In genomic region chr11:53796409-53797151, GRCm38 (mm10) we compare ENCODE assay signal across 8 mouse cellular contexts. TPM values are rescaled to one million over a fixed set of nuclear protein-coding genes. Genes with fewer than 3 reads are reported as not detected.
DNase-seq lines count a peak whose midpoint lies in the region; ATAC-seq lines count a peak whose summit lies in the region.

No protein-coding gene starts in this region.

- H3K27me3 ChIP-seq in midbrain, embryonic 10.5 days (ENCODE audit: low read depth, poor library complexity, severe bottlenecking): no peaks in the 10 kb centered on the region
- no peaks in the 10 kb centered on the region for H3K27me3 ChIP-seq in midbrain, embryonic 11.5 days (ENCODE audit: control insufficient read depth, insufficient read depth, low read length)
- no peaks in the 10 kb centered on the region for H3K27me3 ChIP-seq in heart, embryonic 13.5 days (replicated peaks)
- no peaks in the 10 kb centered on the region for H3K27me3 ChIP-seq in stomach, embryonic 16.5 days (ENCODE audit: control insufficient read depth, insufficient read depth, low read length)

- 72% methylated on average over 12 of the region's 12 CpGs for WGBS in midbrain, embryonic 10.5 days
- 71% methylated on average over 12 of the region's 12 CpGs for WGBS in midbrain, embryonic 11.5 days
- WGBS in heart, embryonic 13.5 days: 47% methylated on average over 12 of the region's 12 CpGs
- WGBS in stomach, embryonic 16.5 days: 39% methylated on average over 12 of the region's 12 CpGs

- peak overlapping the region; percentile 23; the same call in 1 of the 2 replicates for H3K27ac ChIP-seq in midbrain, embryonic 10.5 days (replicated peaks)
- H3K27ac ChIP-seq in midbrain, embryonic 11.5 days (ENCODE audit: low read depth, low read length): no peak overlapping the region
- H3K27ac ChIP-seq in heart, embryonic 13.5 days (replicated peaks): peak overlapping the region; percentile 76
- peak overlapping the region; percentile 47 for H3K27ac ChIP-seq in stomach, embryonic 16.5 days (ENCODE audit: low read length)

- H3K9ac ChIP-seq in midbrain, embryonic 11.5 days (ENCODE audit: low read length): no peak overlapping the region
- 0 out of 2 replicates have a peak overlapping the region, but pooled peaks have one; percentile 8 for H3K9ac ChIP-seq in heart, embryonic 13.5 days
- 0 out of 2 replicates have a peak overlapping the region, but pooled peaks have one; percentile 28 for H3K9ac ChIP-seq in stomach, embryonic 16.5 days (ENCODE audit: low read length)

- no peaks in the 10 kb centered on the region for H3K9me3 ChIP-seq in midbrain, embryonic 10.5 days (replicated peaks)
- H3K9me3 ChIP-seq in midbrain, embryonic 11.5 days (ENCODE audit: control insufficient read depth, low read length): no peaks in the 10 kb centered on the region
- H3K9me3 ChIP-seq in heart, embryonic 13.5 days: 0 out of 2 replicates have a peak, but pooled peaks cover 4% of the 10 kb centered on the region
- H3K9me3 ChIP-seq in stomach, embryonic 16.5 days (replicated peaks; ENCODE audit: control insufficient read depth, low read length): no peaks in the 10 kb centered on the region; the same call in 1 of the 2 replicates

- DNase-seq in midbrain, embryonic 10.5 days (ENCODE audit: low spot score): no peak
- no peak for DNase-seq in midbrain, embryonic 11.5 days (ENCODE audit: low spot score, missing footprints)
- peak; percentile 72 for DNase-seq in adrenal gland, adult 8-10 months
- peak; percentile 40 to 50 for DNase-seq in layer of hippocampus, postnatal 10 days (ENCODE audit: low spot score in 2 of 2)
- no peak for DNase-seq in embryo, embryonic 10 days (ENCODE audit: low spot score)
- no peak for DNase-seq in left cerebral cortex, adult 9 months (ENCODE audit: low spot score in 2 of 2)

- no peak for ATAC-seq in midbrain, embryonic 11.5 days (ENCODE audit: low FRiP score)
- ATAC-seq in heart, embryonic 13.5 days (ENCODE audit: extremely low read depth, insufficient number of reproducible peaks, low FRiP score, low TSS enrichment): no peak
- no peak for ATAC-seq in stomach, embryonic 16.5 days (ENCODE audit: insufficient read depth, low FRiP score)

- peaks cover 41% of the 10 kb centered on the region for H3K4me1 ChIP-seq in midbrain, embryonic 10.5 days
- no peaks in the 10 kb centered on the region for H3K4me1 ChIP-seq in midbrain, embryonic 11.5 days (ENCODE audit: control insufficient read depth, insufficient read depth, low read length)
- H3K4me1 ChIP-seq in heart, embryonic 13.5 days: peaks cover 37% of the 10 kb centered on the region
- H3K4me1 ChIP-seq in stomach, embryonic 16.5 days (ENCODE audit: control insufficient read depth, insufficient read depth, low read length): peaks cover 43% of the 10 kb centered on the region

- no peak overlapping the region for H3K4me2 ChIP-seq in midbrain, embryonic 11.5 days
- peak overlapping the region; percentile 6; the same call in 1 of the 2 replicates for H3K4me2 ChIP-seq in heart, embryonic 13.5 days
- H3K4me2 ChIP-seq in stomach, embryonic 16.5 days (ENCODE audit: low read depth, low read length): peak overlapping the region; percentile 39

- H3K4me3 ChIP-seq in midbrain, embryonic 10.5 days: no peak overlapping the region
- no peak overlapping the region for H3K4me3 ChIP-seq in midbrain, embryonic 11.5 days (ENCODE audit: low read depth, low read length)
- H3K4me3 ChIP-seq in heart, embryonic 13.5 days: no peak overlapping the region
- no peak overlapping the region for H3K4me3 ChIP-seq in stomach, embryonic 16.5 days (replicated peaks; ENCODE audit: low read length)

- no peaks in the 10 kb centered on the region for H3K36me3 ChIP-seq in midbrain, embryonic 10.5 days
- H3K36me3 ChIP-seq in midbrain, embryonic 11.5 days (ENCODE audit: control insufficient read depth, insufficient read depth, low read length): no peaks in the 10 kb centered on the region
- no peaks in the 10 kb centered on the region for H3K36me3 ChIP-seq in heart, embryonic 13.5 days
- H3K36me3 ChIP-seq in stomach, embryonic 16.5 days (ENCODE audit: control insufficient read depth, insufficient read depth, low read length): no peaks in the 10 kb centered on the region

RNA-seq across cellular contexts. Expression of gene Gm17334, which starts 23.6 kb away (rescaled TPM):
- polyA plus RNA-seq in midbrain, embryonic 10.5 days (2016; fragmentation: Nextera tagmentation; extraction: Ambion mirVana): not detected in 2 replicates
- polyA plus RNA-seq in midbrain, embryonic 11.5 days (2014; fragmentation: Nextera tagmentation; extraction: Ambion mirVana): not detected in 2 replicates
- total RNA-seq in adrenal gland, adult 8-10 months (2022): 1 to 10 TPM in 2 of 4 experiments, under 1 TPM in 2; 0.84 to 1.5 (median 1.1) TPM
- polyA plus RNA-seq in heart, embryonic 13.5 days (2015; fragmentation: Nextera tagmentation; extraction: Ambion mirVana): 0.21 TPM in 1 of 2 replicates, not detected in the other
- not detected for total RNA-seq in layer of hippocampus, postnatal 10 days (2021)
- polyA plus RNA-seq in stomach, embryonic 16.5 days (2015; fragmentation: Nextera tagmentation; extraction: Ambion mirVana): 0.51 TPM in 1 of 2 replicates, not detected in the other

RNA-seq across cellular contexts. Expression of gene Irf1, which starts 26.8 kb away (rescaled TPM):
- 3.6 and 3.8 TPM in 2 replicates for polyA plus RNA-seq in midbrain, embryonic 10.5 days (2016; fragmentation: Nextera tagmentation; extraction: Ambion mirVana)
- 2.8 and 3.7 TPM in 2 replicates for polyA plus RNA-seq in midbrain, embryonic 11.5 days (2014; fragmentation: Nextera tagmentation; extraction: Ambion mirVana)
- 10 to 100 TPM; 29.0 to 50.6 (median 43.2) TPM for total RNA-seq in adrenal gland, adult 8-10 months (2022)
- 8.6 and 10.0 TPM in 2 replicates for polyA plus RNA-seq in heart, embryonic 13.5 days (2015; fragmentation: Nextera tagmentation; extraction: Ambion mirVana)
- total RNA-seq in layer of hippocampus, postnatal 10 days (2021): 1 to 10 TPM; 5.1 to 5.7 TPM
- polyA plus RNA-seq in stomach, embryonic 16.5 days (2015; fragmentation: Nextera tagmentation; extraction: Ambion mirVana): 25.8 and 29.4 TPM in 2 replicates

Comparison
In these comparisons a context has a peak if more than half of its experiments do, and no peak if none do; other contexts are left out.
1. DNase-seq: peak in adrenal gland, adult 8-10 months (single experiment) and layer of hippocampus, postnatal 10 days (2 of 2); none in midbrain, embryonic 10.5 days (single experiment), midbrain, embryonic 11.5 days (single experiment), embryo, embryonic 10 days (single experiment) and left cerebral cortex, adult 9 months (0 of 2).